Mouse (Mus musculus) ovary, postnatal 36 days (tissue): Measurements from ENCODE around the gene Mmp14.
A peak's percentile ranks its signal among the peaks of the same experiment; 100 is the strongest.

ENCODE experiments used
- DNase-seq: peaks from one replicate; pipeline ENCODE4 v3.0.0; 2022; ENCODE audit warnings: low spot score, mixed read lengths

Gene Mmp14

GRCm38 (mm10) chr14:54431334-54432077 is at the start of gene Mmp14:
Mmp14 (plus strand) TSS chr14:54431612.
- DNase-seq, result peak; percentile 81

DNA sequence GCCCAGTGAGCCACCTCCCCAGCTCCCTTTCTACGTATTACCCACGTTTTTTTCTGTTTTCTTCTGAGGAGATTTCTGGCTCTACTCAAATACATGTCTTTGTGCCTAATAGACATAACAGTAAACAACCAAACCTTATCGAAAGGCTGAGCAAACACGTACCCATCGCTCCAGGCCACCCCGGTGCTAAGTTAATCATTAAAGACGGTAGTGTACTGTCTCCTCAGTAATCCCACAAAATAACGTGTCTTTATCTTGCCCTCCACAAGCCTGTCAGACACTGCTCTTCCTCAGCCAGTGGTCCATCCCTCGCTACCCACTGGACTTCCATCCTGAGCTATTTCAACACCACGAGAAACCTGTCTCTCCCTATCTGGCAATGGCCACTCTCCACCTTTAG is 49.6 kb upstream of the Mmp14 start:
- no peak for DNase-seq

GRCm38 (mm10) chr14:54382641-54383040 is 48.8 kb upstream of the Mmp14 start:
- no peak for DNase-seq

DNA sequence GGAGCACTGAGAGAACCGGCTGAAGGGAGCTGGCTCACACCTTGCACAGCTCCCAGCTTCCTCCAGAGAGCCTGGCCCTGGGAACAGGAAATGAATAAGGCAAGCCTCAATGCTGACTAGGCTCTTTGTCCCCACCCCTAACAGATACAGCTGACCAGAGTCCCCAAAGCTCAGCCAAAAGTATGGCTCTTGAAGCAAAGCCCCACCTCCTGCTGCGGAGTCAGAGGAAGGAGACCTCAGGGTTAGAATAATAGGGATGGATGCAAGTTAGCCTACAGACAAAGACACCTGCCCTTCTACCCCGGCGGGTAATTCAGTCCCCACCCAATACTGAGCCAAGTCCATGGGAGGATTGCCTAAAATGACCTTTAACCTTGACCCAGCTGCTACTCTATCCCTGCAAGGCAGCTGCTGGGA is 48.0 kb upstream of the Mmp14 start:
- no peak for DNase-seq

DNA sequence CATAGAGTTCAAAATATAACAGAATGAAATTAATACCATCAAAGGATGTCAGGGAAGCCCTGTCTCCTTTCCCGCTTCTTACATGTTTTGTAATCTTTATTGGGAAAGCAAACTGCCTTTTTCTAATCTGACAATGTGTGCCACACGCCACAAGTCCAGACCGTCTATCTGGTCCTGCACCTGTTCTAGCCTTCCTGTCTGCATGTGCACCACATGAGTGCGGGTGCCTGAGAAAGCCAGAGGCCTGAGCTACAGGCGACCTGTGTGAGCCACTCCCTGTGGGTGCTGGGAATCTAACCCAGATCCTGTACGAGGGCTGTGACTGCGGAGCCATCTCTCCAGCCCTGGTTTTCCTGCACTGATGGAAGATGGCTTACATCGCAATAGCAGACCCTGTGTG is 47.0 kb upstream of the Mmp14 start:
- DNase-seq, result no peak

DNA sequence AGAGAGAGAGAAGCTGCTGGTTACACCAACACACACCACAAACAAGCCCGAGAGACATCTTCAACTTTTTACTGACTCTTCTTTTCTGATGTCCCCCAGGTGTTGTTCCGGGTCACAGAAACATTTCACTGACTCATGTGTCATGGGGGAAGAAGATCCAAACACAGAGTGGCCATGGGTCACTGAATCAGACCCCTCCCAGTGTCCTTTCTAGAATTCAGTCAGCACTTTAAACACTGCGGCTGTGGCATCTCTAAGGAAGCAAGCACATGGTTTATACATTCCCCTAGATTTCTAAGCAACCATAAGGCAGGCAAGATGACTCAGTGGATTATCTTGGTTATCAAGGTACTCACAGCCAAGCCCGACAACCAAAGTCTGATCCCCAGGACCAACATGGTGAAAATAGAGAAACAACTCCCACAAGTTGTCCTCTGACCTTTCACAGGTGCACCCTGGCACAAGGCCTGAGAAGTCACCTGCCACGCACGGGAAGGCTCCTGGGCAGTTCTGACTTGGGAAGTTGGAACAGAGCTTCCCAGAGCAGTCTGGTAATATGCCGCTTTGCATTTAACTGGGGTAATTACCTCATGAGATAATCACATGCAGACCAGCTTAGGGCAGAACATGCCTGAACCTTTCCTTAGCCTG is 45.3 kb upstream of the Mmp14 start:
- no peak for DNase-seq

DNA sequence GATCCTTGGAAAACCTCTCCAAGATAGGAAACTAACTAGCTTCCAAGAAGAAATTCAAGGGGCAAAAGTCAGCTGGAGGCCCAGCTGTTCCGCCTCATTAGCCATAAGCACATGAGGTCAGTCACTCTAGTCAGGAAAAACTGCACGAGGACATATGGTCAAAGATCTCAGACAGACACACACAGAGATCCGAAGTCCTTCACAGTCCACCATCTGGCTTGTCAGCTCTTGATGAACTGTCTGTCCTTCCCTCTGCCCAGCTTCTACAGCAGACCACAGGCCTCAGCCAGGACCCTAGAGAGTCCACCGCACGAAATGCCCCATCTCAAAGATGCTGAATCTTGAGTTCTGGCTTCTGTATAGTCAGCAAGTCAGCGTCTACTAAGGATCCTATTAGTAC is 43.9 kb upstream of the Mmp14 start:
- no peak for DNase-seq

- no peak for DNase-seq
These were observed 40.6 kb upstream of the Mmp14 start for GRCm38 (mm10) chr14:54390843-54391242.

DNA sequence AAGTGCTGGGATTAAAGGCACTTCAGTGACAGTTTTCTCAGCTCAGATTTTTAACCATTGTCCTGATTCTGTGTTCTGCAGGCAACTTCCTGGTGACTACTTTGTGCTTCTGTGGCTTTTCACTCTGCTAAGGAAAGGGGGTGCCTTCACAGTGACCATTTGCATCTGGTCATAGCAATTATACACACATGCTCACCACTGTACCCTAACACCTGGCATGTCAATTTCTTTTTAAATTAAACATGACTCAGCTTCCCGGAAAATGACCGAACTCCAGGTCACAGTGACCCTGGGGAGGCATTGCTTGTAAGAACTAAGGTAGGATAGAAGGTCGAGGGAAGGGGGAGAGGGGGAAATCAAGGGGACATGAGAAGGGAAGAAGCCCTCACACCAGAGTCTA is 37.6 kb upstream of the Mmp14 start:
- DNase-seq, result no peak

DNA sequence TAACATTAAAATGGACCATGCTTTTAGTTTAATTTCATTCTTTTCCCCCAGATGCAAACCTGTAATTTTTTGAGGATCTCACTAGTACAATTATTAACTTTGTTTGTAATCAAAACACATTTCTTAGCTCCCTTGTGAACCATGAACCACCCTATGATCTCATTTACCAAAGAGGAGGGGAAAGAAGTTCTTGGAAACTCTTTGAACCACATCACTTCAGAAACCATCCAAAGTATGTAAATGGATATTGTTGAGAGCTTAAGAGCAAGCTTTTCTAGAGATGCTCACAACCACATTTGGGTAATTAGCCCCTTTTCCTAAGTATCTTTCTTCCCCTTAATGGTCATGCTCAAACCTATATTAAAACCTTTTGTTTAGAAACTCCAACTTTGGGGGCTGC is 37.1 kb upstream of the Mmp14 start:
- DNase-seq, result no peak

GRCm38 (mm10) chr14:54396685-54397084 is 34.7 kb upstream of the Mmp14 start:
- no peak for DNase-seq

GRCm38 (mm10) chr14:54397872-54398527 is 33.4 kb upstream of the Mmp14 start:
- no peak for DNase-seq

- no peak for DNase-seq
These were observed 32.9 kb upstream of the Mmp14 start for GRCm38 (mm10) chr14:54398528-54398916.

DNA sequence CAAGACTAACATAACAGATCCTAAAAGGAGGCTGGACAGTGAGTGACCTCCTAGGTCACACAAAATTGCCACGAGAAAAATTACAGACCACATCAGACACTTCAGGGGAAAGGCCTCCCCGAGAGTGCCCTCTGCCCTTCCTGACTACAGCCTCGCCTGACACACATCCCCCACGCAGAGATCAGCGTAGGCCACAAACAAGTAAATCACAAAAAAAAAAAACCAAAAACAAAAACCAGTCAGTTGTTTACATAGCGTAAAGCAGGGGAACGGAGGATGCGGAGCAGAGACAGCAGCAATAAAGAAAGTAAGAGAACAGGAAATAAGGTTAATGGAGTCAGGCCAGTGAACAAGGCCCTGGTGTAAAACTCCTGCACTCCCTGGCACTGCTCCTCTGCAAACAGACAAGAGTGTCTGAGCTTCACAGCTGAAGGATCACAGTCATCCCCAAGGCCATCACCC is 32.5 kb upstream of the Mmp14 start:
- DNase-seq, result no peak

- no peak for DNase-seq
These were observed 29.7 kb upstream of the Mmp14 start for GRCm38 (mm10) chr14:54401723-54402122.

DNA sequence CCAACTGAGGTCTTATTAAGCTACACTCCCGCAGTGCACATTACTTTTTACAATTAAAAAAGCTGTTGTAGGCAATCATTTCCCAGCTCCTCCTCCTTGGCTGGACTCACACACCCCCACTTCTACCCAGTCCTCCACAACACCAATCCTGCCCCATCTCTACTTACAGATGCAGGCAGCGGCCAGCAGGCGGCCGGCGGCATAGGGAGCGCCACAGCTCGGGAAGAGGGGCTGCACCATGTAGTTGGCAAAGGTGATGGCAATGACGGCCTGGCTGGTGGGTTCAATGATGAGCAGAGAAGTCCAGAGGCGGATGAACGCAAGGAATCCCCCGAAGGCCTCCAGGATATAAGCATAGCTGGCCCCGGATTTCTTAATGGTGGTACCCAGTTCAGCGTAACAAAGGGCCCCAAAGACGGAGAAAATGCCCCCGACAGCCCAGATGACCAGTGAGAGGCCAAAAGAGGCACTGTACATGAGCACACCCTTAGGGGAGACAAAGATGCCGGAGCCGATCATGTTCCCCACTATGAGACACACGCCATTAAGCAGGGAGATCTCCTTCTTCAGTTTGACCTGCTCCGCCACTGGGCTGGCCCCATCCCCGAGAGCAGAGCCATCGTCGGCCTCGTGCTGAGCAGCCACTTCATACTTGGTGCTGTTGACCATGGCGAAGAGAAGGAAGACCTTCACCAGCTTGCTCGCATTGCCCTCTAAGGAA is 22.9 kb upstream of the Mmp14 start:
- DNase-seq, result no peak

DNA sequence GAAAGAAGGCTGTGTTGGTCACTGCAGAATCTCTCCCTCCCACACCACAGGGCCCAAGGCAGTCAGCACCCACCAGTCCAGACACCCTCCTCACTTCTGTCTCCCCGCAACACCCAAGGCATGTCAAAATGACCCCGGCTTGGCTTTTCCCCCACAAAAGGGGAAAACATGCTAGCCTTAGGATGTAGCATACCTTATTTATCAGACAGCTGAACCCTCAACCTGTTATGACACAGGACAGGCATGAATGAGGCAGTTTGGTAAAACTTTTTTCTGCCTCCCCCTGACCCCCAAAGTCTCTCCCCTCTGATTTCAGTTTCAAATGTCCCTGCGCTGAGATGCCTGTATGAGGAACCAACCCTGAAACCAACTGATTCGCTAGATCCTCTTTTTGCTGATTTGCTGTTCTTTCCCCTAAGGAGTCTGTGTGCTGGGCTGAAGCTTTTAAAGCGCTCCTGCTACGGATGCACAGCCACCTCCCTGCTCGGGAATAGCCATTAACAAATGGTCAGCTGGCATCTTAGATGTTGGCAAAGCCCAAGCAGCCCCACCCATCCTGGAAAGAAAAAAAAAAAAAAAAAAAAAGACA is 22.3 kb upstream of the Mmp14 start:
- DNase-seq, result no peak

DNA sequence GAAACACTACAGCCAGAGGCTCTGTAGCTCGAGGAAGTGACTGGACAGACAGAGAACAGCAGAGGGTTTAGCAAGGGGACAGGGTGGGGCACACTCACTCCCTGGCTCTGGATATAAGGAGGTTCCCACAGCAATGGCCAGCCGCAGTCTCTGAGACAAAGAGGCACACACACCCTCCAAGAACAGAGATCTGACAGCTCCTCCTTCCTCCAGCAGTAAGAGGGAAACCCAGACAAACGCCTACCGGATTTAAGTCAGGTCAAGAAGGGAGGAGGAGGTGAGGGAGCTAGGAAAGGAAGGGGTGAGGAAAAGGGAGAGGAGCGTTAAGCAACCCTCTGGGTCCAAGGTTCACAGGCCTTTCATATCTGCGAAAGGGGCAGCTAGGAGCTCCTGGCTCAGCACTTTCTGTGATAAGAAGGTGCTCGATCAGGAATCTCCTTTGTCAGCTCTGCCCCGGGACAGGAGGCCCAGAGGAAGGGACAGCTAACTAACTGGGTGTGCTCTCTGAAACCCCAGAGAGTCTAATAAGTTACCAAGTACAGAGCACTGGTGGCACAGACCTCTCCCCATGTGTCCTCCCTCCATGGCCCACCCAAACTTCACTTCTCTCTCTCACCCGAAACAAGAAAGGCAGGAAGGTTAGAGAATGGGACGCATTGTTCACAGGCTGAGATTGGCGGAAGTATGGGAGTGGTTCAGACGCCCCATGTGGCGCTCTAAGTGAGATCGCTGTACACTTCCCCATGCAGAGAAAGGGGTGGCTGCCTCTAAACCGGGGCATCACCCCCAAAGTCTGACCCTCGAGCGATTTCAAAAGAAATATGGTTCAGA is 21.2 kb upstream of the Mmp14 start:
- peak; percentile 16 for DNase-seq

DNA sequence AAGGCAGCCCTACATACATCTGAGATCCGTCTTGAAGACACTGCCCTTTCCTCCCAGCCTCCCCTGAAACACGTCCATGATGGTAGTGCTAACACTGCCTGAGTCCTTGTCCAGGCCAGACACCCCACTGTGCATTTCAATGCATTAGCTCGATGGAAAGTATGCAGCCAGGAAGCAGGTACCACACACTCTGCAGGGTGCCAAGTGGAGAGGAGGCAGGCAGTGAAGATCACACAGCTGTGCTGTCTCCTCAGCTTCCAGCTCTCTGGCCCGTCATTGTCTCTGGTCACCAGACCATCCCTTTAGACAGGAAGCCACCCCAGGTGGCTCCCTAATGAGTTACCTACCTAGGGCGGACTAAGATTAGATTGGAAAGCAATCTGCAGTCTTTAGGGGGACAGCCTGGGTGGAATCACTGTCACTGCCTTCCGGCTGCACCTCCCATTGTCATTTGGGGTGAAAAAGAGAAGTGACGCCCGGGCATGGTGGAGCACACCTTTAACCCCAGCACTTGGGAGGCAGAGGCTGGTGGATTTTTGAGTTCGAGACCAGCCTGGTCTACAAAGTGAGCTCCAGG is 19.3 kb upstream of the Mmp14 start:
- no peak for DNase-seq

- peak; percentile 31 for DNase-seq
These were observed 18.7 kb upstream of the Mmp14 start for GRCm38 (mm10) chr14:54412629-54413170.
